ENCODE assay signal across 15 mouse cellular contexts in genomic region chr1:39740002-39740401, GRCm38 (mm10). TPM values are rescaled to one million over a fixed set of nuclear protein-coding genes. Genes with fewer than 3 reads are reported as not detected.
"Had no signal": no experiment of that assay in that cellular context is flagged by ENCODE, and none has a peak within 500 bp of the region (broad histone marks: within the 10 kb centered on the region; RNA-seq: fewer than 3 reads in every experiment).

No protein-coding gene starts in this region.

- DNase-seq: lung, adult 18-20 months; lung, embryonic 14.5 days; lung, postnatal 10 days; lung, postnatal 4 days; right cerebral cortex, postnatal 25 days; right cerebral cortex, postnatal 4 days; spleen, adult 18-20 months; thymus, adult 18-20 months; thymus, postnatal 14 days; thymus, postnatal 36 days had no signal

- H3K4me3 ChIP-seq: midbrain, embryonic 13.5 days; midbrain, embryonic 15.5 days; neural tube, embryonic 12.5 days had no signal

- H3K9me3 ChIP-seq: midbrain, embryonic 13.5 days; midbrain, embryonic 15.5 days; neural tube, embryonic 12.5 days had no signal

- H3K27ac ChIP-seq: midbrain, embryonic 13.5 days; midbrain, embryonic 15.5 days; neural tube, embryonic 12.5 days had no signal

- ATAC-seq: midbrain, embryonic 13.5 days; midbrain, embryonic 15.5 days had no signal

- H3K36me3 ChIP-seq: midbrain, embryonic 13.5 days; midbrain, embryonic 15.5 days; neural tube, embryonic 12.5 days had no signal

- H3K27me3 ChIP-seq: midbrain, embryonic 13.5 days; midbrain, embryonic 15.5 days; neural tube, embryonic 12.5 days had no signal

RNA-seq across cellular contexts. Expression of gene Rfx8, which starts 19.2 kb away (rescaled TPM):
- total RNA-seq: neutrophil, adult 5-6 weeks had no signal
- polyA plus RNA-seq: neural tube, embryonic 12.5 days; small intestine, adult 2 months had no signal
